Mouse (Mus musculus) thymus, adult 2 months (tissue): ENCODE results near the gene Glod5. TPM values are rescaled to one million over a fixed set of nuclear protein-coding genes. Genes with fewer than 3 reads are reported as not detected.

Experiments used
- DNase-seq: peaks from one replicate; pipeline ENCODE4 v3.0.0; 2021
- H3K27ac ChIP-seq: fragments of 200-500 bp; 2 replicates; pipeline ENCODE4 v1.5.1; 2012; ENCODE audit warnings: low read length, control low read depth; ENCODE audit not compliant: control insufficient read depth, insufficient read depth
- H3K27me3 ChIP-seq: fragments of 200-500 bp; 2 replicates; pipeline ENCODE4 v1.6.1; 2012; ENCODE audit warnings: mild to moderate bottlenecking, low read length, moderate library complexity, mixed read lengths; ENCODE audit not compliant: control insufficient read depth, insufficient read depth
- H3K36me3 ChIP-seq: fragments of 200-500 bp; 2 replicates; pipeline ENCODE4 v1.6.1; 2012; ENCODE audit warnings: mild to moderate bottlenecking, low read length, moderate library complexity; ENCODE audit not compliant: control insufficient read depth, insufficient read depth
- H3K4me1 ChIP-seq: fragments of 200-500 bp; replicated peaks from 2 replicates; pipeline ENCODE4 v1.6.1; 2012; ENCODE audit warnings: low read length; ENCODE audit not compliant: control insufficient read depth, insufficient read depth
- H3K4me3 ChIP-seq: fragments of 200-500 bp; 2 replicates; pipeline ENCODE4 v1.5.1; 2012; ENCODE audit warnings: mild to moderate bottlenecking, low read length, control low read depth, moderate library complexity; ENCODE audit not compliant: control insufficient read depth, insufficient read depth
- CTCF ChIP-seq: fragments of 200-500 bp; IDR thresholded peaks from 2 replicates; pipeline ENCODE4 v1.5.1; 2012; ENCODE audit warnings: mild to moderate bottlenecking, control low read depth, low read length, moderate library complexity, borderline replicate concordance; ENCODE audit not compliant: control insufficient read depth, poor library complexity, insufficient read depth; ENCODE audit errors: extremely low read depth
- POLR2A ChIP-seq: fragments of 200-500 bp; IDR thresholded peaks from 2 replicates; pipeline ENCODE4 v1.6.1; 2012; ENCODE audit warnings: mild to moderate bottlenecking, low read length, control low read depth, moderate library complexity; ENCODE audit not compliant: control insufficient read depth, poor library complexity, insufficient read depth; ENCODE audit errors: extremely low read depth
- WGBS: fragments of 180-500 bp; shearing (Covaris S2); methylation state at CpG from one replicate; pipeline ENCODE4 v1.1.7; 2018; 5-methylcytosine and 5-hydroxymethylcytosine counted together
- polyA plus RNA-seq: library from polyadenylated mRNA; depleted of rRNA; stranded (reverse); fragments of >200 nt; gene quantifications from 2 replicates; pipeline ENCODE4 v1.2.3, GENCODE M21; 2012; rRNA removed

The Glod5 gene
- polyA plus RNA-seq, 1 experiment, result not detected

DNA sequence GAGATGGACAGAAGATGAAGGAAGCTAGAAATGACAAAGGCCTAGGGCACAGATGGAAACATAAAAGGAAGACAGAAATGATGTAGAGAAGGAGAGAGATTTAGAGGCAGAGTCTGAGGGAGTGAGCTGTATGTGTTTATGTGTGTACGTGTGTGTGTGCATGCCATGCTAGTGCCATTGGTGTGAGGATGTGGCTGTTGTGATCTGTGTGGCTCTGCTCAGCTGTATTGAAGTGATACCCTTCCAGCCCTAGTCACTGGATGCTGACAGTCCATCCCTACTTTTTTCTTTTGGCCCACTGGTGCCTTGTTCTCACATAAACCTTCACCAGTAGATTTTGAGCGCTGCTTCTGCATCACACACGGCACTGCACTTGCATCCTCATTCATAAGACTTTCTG, 49.4 kb downstream of the Glod5 start:
- Histone ChIP-seq H3K27me3 (no peaks in the 10 kb centered on the region), H3K36me3 (no peaks in the 10 kb centered on the region), H3K4me3 (no peak overlapping the region), H3K27ac (no peak overlapping the region), H3K4me1 (peaks cover 7% of the 10 kb centered on the region)
- 90% methylated on average over 3 of the region's 3 CpGs for whole genome bisulfite sequencing
- DNase-seq, result no peak
- TF ChIP-seq CTCF, result no peak

DNA sequence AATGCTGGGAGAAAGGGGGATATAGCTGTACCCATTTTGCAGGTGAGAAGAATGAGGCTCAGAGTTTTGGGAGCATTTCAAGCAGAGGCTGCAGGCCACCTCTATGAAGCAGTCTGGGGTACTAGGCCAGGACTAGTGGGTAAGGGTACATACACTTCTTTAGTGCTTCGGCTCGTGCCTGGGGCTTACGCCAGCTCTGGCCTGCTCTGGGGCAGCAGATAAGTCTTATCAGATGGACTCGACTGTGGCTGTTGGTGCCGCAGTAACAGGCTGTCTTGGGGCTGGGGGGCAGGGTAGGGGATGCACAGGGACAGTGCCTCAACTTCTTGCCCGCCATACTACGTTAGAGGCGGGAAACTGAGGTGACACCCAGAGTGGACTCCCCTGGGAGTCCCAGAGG, 50.1 kb downstream of the Glod5 start:
- no peak for DNase-seq
- Histone ChIP-seq H3K27me3 (no peaks in the 10 kb centered on the region), H3K36me3 (no peaks in the 10 kb centered on the region), H3K27ac (no peak overlapping the region), H3K4me3 (no peak overlapping the region), H3K4me1 (peaks cover 11% of the 10 kb centered on the region)
- 96% methylated on average over 8 of the region's 8 CpGs for WGBS
- no peak for TF ChIP-seq POLR2A
- TF ChIP-seq CTCF, result no peak

- no peak for DNase-seq
- 94% methylated on average over 7 of the region's 9 CpGs for WGBS
- Histone ChIP-seq H3K27ac (no peak overlapping the region), H3K4me3 (no peak overlapping the region), H3K4me1 (peaks cover 11% of the 10 kb centered on the region), H3K36me3 (no peaks in the 10 kb centered on the region), H3K27me3 (no peaks in the 10 kb centered on the region)
- TF ChIP-seq POLR2A (no peak), CTCF (no peak)
These were observed 50.6 kb downstream of the Glod5 start for GRCm38 (mm10) chrX:7967596-7968201.

DNA sequence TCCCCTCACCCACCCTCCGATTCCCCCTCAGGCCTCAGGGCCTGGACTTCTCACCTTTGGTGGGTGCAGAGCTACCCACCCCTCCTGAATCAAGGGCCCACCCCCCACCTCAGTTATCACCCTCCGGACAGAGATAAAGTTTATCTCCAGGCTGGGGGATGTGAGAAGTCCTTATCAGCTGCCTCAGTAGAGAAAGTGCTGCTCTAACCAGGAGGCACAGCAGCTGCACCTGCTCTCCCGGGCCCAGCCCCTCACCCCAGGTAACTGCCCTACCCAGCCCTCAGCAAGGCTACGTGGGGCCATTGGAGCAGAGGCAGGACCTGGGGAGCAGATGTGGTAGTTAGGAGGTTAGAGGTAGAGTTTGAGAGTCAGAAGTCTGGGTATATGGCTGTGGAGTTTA, 52.1 kb downstream of the Glod5 start:
- H3K4me1 ChIP-seq, result peaks cover 11% of the 10 kb centered on the region
- H3K27me3 ChIP-seq, result no peaks in the 10 kb centered on the region
- no peak for TF ChIP-seq POLR2A
- TF ChIP-seq CTCF, result no peak
- no peaks in the 10 kb centered on the region for H3K36me3 ChIP-seq
- DNase-seq, result no peak
- no peak overlapping the region for H3K27ac ChIP-seq
- WGBS, result 37% methylated on average over 4 of the region's 4 CpGs
- H3K4me3 ChIP-seq, result no peak overlapping the region

DNA sequence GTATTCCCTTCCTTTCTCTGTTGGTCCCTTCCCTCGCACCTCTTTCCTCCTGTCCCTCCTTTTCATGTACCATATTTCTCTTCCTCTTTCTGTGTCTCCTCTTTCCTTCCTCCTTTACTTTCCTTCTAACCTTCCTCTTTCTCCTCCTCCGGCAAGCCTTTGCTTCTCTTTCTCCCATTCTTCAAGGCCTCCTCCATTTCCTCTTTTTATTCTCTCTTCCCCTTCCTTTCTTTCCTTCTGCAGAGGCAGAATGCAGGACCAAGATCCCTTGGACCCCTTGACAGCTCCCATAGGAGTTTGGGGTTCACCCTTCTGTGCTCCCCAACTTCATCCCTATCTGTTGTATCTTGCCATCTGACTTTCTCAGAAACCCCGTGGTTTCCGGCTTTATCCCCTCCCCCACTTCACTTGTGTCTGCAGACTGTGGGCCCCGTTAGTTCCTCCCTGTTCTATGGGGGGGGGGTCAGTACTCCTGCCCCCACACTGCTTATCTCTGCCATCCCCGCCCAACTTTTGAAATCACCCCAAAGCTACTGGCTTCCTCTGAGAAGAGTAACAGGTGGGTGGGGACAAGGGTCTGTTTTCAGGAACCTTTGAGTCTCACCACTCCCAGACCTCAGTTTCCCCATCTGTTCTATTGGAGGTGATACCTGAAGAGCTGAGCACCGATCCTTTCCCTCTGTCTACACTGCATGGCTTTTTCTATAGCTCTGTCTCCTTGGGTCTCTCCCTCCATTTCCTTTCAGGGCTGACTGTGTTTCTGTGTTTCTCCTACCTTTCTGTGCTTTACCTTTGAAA, 54.3 kb downstream of the Glod5 start:
- no peak overlapping the region for H3K27ac ChIP-seq
- WGBS, result 9% methylated on average over 7 of the region's 7 CpGs
- H3K4me1 ChIP-seq, result peaks cover 11% of the 10 kb centered on the region
- H3K4me3 ChIP-seq, result no peak overlapping the region
- peak; percentile 10 for DNase-seq
- H3K36me3 ChIP-seq, result no peaks in the 10 kb centered on the region
- TF ChIP-seq CTCF (no peak), POLR2A (no peak)
- H3K27me3 ChIP-seq, result no peaks in the 10 kb centered on the region

- H3K27me3 ChIP-seq, result no peaks in the 10 kb centered on the region
- no peak overlapping the region for H3K4me3 ChIP-seq
- peaks cover 4% of the 10 kb centered on the region for H3K4me1 ChIP-seq
- WGBS, result 96% methylated on average over 9 of the region's 9 CpGs
- H3K36me3 ChIP-seq, result no peaks in the 10 kb centered on the region
- DNase-seq, result no peak
- TF ChIP-seq CTCF (no peak), POLR2A (no peak)
- no peak overlapping the region for H3K27ac ChIP-seq
These were observed 59.4 kb downstream of the Glod5 start for GRCm38 (mm10) chrX:7958868-7959267.

Other genes starting within 250 kb of the Glod5 start
- 68.4 and 73.1 TPM in 2 replicates for gene Gripap1, start 228.7 kb downstream of the Glod5 start, polyA plus RNA-seq
- 1.1 TPM in 2 replicates for gene Kcnd1, start 196.2 kb downstream of the Glod5 start, polyA plus RNA-seq
- 112 TPM in 2 replicates for gene Otud5, start 177.1 kb downstream of the Glod5 start, polyA plus RNA-seq
- gene Pim2, start 140.2 kb downstream of the Glod5 start, polyA plus RNA-seq, result 53.6 and 54.6 TPM in 2 replicates
- gene Slc35a2, start 134.5 kb downstream of the Glod5 start, polyA plus RNA-seq, result 81.7 and 100 TPM in 2 replicates
- 101 and 109 TPM in 2 replicates for gene Pqbp1, start 119.2 kb downstream of the Glod5 start, polyA plus RNA-seq
- 66.8 and 74.8 TPM in 2 replicates for gene Timm17b, start 119.1 kb downstream of the Glod5 start, polyA plus RNA-seq
- gene Gm10491, start 110.7 kb downstream of the Glod5 start, polyA plus RNA-seq, result not detected in 2 replicates
- gene Gm10490, start 109.0 kb downstream of the Glod5 start, polyA plus RNA-seq, result not detected in 2 replicates
- 0.14 and 0.15 TPM in 2 replicates for gene Pcsk1n, start 98.7 kb downstream of the Glod5 start, polyA plus RNA-seq
- gene Eras, start 89.9 kb downstream of the Glod5 start, polyA plus RNA-seq, result not detected in 2 replicates
- gene Hdac6, start 70.6 kb downstream of the Glod5 start, polyA plus RNA-seq, result 31.0 and 32.0 TPM in 2 replicates
- 2.7 and 2.9 TPM in 2 replicates for gene Gata1, start 40.4 kb downstream of the Glod5 start, polyA plus RNA-seq
- 69.4 and 74.6 TPM in 2 replicates for gene Suv39h1, start 56.3 kb upstream of the Glod5 start, polyA plus RNA-seq
- 88.5 and 102 TPM in 2 replicates for gene Was, start 72.0 kb upstream of the Glod5 start, polyA plus RNA-seq
- 128 and 141 TPM in 2 replicates for gene Wdr13, start 114.4 kb upstream of the Glod5 start, polyA plus RNA-seq
- 220 and 225 TPM in 2 replicates for gene Rbm3, start 127.4 kb upstream of the Glod5 start, polyA plus RNA-seq
- 35.0 and 36.3 TPM in 2 replicates for gene Tbc1d25, start 157.7 kb upstream of the Glod5 start, polyA plus RNA-seq
- gene Ebp, start 175.0 kb upstream of the Glod5 start, polyA plus RNA-seq, result 71.1 and 98.2 TPM in 2 replicates
- 4.7 and 5.3 TPM in 2 replicates for gene Porcn, start 188.0 kb upstream of the Glod5 start, polyA plus RNA-seq
- 50.2 and 50.9 TPM in 2 replicates for gene Ftsj1, start 233.9 kb upstream of the Glod5 start, polyA plus RNA-seq